Mouse (Mus musculus) forebrain, embryonic 14.5 days (tissue): ENCODE data around the gene Dexi. TPM values are rescaled to one million over a fixed set of nuclear protein-coding genes. Genes with fewer than 3 reads are reported as not detected.

ENCODE experiments used
- ATAC-seq: fragments of 200-750 bp; cut with Nextera tagmentation; 2 replicates; pipeline ENCODE4 v1.8.0; 2017; ENCODE audit warnings: mild to moderate bottlenecking, moderate library complexity
- DNase-seq: peaks from one replicate; pipeline ENCODE4 v3.0.0-alpha.2; 2015; ENCODE audit warnings: low spot score
- H3K27ac ChIP-seq: fragments of 300-500 bp; sonication (generic); 2 replicates; pipeline ENCODE4 v1.5.1; 2014; ENCODE audit warnings: low read depth, mild to moderate bottlenecking, control low read depth, low read length, moderate library complexity
- H3K27me3 ChIP-seq: fragments of 300-500 bp; sonication (generic); replicated peaks from 2 replicates; pipeline ENCODE4 v1.6.1; 2014; ENCODE audit warnings: low read length, control low read depth, mixed read lengths; ENCODE audit not compliant: control insufficient read depth, insufficient read depth
- H3K36me3 ChIP-seq: fragments of 300-500 bp; sonication (generic); 2 replicates; pipeline ENCODE4 v1.6.1; 2014; ENCODE audit warnings: low read length, control low read depth; ENCODE audit not compliant: control insufficient read depth, insufficient read depth
- H3K4me1 ChIP-seq: fragments of 300-500 bp; sonication (generic); 2 replicates; pipeline ENCODE4 v1.6.1; 2014; ENCODE audit warnings: antibody characterized with exemption, low read length, control low read depth; ENCODE audit not compliant: control insufficient read depth, insufficient read depth
- H3K4me2 ChIP-seq: fragments of 300-500 bp; sonication (generic); 2 replicates; pipeline ENCODE4 v1.6.1; 2014; ENCODE audit warnings: mild to moderate bottlenecking, control low read depth, low read length
- H3K4me3 ChIP-seq: fragments of 300-500 bp; sonication (generic); 2 replicates; pipeline ENCODE4 v1.5.1; 2014; ENCODE audit warnings: low read depth, low read length, control low read depth
- H3K9ac ChIP-seq: fragments of 300-500 bp; sonication (generic); 2 replicates; pipeline ENCODE4 v1.6.1; 2014; ENCODE audit warnings: mild to moderate bottlenecking, low read length, control low read depth, moderate library complexity
- H3K9me3 ChIP-seq: fragments of 300-500 bp; sonication (generic); replicated peaks from 2 replicates; pipeline ENCODE4 v1.6.1; 2016; ENCODE audit warnings: low read length, control low read depth, mixed read lengths; ENCODE audit not compliant: control insufficient read depth
- WGBS: fragments of 180-500 bp; shearing (Covaris S2); extraction: QIAGEN DNeasy Blood & Tissue Kit; methylation state at CpG from one replicate; pipeline ENCODE4 v1.1.7; 2014; 5-methylcytosine and 5-hydroxymethylcytosine counted together
- polyA plus RNA-seq: library from polyadenylated mRNA; unstranded; fragments of >200 nt; fragmentation: Nextera tagmentation; extraction: Ambion mirVana; gene quantifications from 2 replicates; pipeline ENCODE4 v1.2.1, GENCODE M21; 2014

Gene Dexi
- polyA plus RNA-seq, 1 experiment from 2014 or later = 21.6 TPM

DNA sequence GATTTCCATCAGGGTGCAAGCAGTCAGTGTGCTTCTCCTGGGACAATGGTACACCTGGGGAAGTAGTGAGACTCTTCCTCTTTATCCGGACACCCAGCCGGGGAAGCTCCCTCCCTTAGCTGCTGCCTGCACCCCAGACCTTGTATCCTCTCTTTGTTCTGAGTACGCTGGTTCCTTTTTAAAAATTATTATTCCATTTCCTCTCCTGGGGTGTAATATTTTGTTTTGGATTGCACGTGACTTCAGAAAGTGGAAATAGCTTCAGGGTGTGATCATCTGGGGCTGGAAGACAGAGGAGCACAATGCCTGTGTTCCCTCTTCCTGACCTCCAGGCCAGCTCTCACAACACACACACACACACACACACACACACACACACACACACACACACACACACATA is 60.5 kb downstream of the Dexi start:
- DNase-seq = no peak
- Histone ChIP-seq H3K27ac (no peak overlapping the region), H3K4me3 (no peak overlapping the region), H3K9ac (no peak overlapping the region), H3K4me2 (no peak overlapping the region), H3K9me3 (no peaks in the 10 kb centered on the region), H3K27me3 (no peaks in the 10 kb centered on the region), H3K4me1 (no peaks in the 10 kb centered on the region), H3K36me3 (no peaks in the 10 kb centered on the region)
- no peak for ATAC-seq
- WGBS = 66% methylated on average over 4 of the region's 4 CpGs

DNA sequence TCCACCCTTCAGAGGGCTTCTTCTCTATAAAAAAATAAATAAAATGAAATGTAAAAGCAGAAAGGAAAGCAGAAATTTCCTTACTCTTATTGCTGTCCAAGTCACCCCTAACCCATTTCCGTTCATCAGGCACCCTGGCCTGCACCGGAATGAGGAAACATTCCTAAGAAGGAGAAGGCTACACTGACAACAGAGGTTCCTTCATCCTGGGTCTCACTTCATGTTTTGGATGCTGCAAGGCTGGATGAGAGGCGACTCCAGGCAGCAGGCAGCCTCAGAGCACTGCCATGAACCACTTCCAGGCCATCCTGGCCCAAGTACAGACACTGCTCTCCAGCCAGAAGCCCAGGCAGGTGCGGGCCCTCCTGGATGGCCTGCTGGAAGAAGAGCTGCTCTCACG is 63.0 kb downstream of the Dexi start, which contains the start of gene Ciita:
Gene Ciita (plus strand): TSS at position 203 of the 400 bp plus-strand sequence.
- Histone ChIP-seq H3K36me3 (no peaks in the 10 kb centered on the region), H3K4me2 (no peak within 1 kb of the TSS), H3K27ac (no peak within 1 kb of the TSS), H3K9ac (no peak within 1 kb of the TSS), H3K9me3 (no peaks in the 10 kb centered on the region), H3K4me3 (no peak within 1 kb of the TSS), H3K4me1 (no peaks in the 10 kb centered on the region), H3K27me3 (no peaks in the 10 kb centered on the region)
- DNase-seq = no peak
- 79% methylated on average over 5 of the region's 5 CpGs for WGBS
- ATAC-seq = no peak

DNA sequence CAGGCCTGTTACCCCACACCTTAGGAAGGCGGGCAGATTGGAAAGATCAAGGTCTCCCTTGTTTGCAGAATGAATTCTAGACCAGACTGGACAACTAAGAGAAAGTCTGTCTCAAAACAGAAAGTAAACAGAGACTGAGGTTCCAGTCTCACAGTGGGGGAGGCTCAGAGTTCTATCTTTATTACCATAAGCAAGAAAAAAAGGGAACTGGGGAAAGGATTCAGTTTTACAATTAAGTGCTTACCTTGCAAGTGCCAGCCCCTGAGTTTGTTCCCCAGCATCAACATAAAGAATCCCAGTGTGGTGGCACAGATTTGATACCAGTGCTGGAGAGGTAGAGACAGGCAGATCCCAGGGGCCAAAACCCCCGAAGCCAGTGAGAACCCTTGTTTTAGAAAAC is 66.9 kb downstream of the Dexi start:
- Histone ChIP-seq H3K36me3 (no peaks in the 10 kb centered on the region), H3K4me3 (no peak overlapping the region), H3K4me1 (no peaks in the 10 kb centered on the region), H3K4me2 (no peak overlapping the region), H3K27ac (no peak overlapping the region), H3K9ac (no peak overlapping the region), H3K27me3 (no peaks in the 10 kb centered on the region), H3K9me3 (no peaks in the 10 kb centered on the region)
- 66% methylated on average over 2 of the region's 2 CpGs for WGBS
- no peak for DNase-seq
- ATAC-seq = no peak

DNA sequence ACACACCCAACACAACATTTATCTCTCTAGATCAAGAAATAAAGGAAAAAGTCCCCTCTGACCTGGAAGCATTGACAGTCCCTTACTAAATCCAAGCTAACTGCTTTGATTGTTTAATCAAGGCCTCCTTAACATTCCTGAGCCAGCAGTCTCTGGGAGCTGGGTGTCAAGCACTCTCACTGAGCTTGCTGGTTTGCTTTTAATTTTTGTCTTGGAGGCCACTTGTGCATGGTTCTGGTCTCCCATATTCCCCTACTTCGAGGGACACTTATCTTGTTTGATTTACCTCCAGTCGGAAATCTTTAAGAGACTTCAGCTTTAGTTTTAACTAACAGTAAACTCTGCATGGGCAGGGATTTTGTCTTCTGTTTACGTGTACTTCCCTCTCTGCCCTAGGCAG is 67.9 kb downstream of the Dexi start:
- no peak overlapping the region for H3K9ac ChIP-seq
- no peak overlapping the region for H3K4me3 ChIP-seq
- no peaks in the 10 kb centered on the region for H3K9me3 ChIP-seq
- H3K27me3 ChIP-seq = no peaks in the 10 kb centered on the region
- WGBS = 75% methylated on average over 3 of the region's 3 CpGs
- H3K27ac ChIP-seq = no peak overlapping the region
- no peak overlapping the region for H3K4me2 ChIP-seq
- H3K4me1 ChIP-seq = no peaks in the 10 kb centered on the region
- H3K36me3 ChIP-seq = no peaks in the 10 kb centered on the region
- DNase-seq (no peak), ATAC-seq (no peak)

DNA sequence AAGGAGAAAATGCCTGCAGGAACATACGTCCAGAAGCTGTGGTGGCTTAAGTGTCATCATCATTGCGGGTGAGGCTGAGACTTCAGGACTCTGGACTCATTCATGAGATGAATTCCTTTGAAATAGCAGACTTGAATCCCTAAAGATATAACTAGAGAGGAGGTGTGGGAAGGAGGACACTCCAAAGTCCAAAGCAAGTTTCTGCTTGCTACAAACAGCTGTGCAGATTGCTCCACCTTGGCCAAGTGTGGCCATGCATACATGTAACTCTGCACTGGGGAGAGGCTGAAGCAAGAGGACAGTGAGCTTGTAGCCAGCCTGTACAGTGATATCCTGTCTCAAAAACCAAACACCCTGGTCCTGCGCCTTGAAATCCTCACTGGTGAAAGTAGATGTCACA is 70.9 kb downstream of the Dexi start:
- Histone ChIP-seq H3K4me2 (no peak overlapping the region), H3K4me3 (no peak overlapping the region), H3K36me3 (no peaks in the 10 kb centered on the region), H3K27ac (no peak overlapping the region), H3K27me3 (no peaks in the 10 kb centered on the region), H3K9me3 (no peaks in the 10 kb centered on the region), H3K9ac (no peak overlapping the region), H3K4me1 (no peaks in the 10 kb centered on the region)
- 90% methylated on average over 3 of the region's 3 CpGs for WGBS
- DNase-seq (no peak), ATAC-seq (no peak)

DNA sequence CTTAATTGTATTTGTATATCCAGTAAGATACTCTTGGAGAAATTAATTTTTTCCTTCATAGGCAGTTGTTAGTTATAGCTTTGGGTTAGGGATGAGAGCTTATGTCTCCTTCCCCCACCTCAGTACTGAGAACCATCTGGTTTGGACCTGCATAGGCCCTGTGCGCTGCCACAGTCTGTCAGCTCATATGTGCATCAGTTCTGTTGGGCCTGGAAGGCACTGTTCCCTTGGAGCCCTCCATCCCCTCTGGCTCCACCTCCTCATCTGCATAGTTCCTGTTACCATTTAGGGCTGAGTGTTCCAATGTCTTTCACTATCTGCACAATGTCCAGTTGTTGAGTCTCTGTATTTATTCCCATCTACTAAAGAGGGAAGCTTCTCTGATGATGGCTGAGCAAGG is 74.7 kb downstream of the Dexi start:
- Histone ChIP-seq H3K27ac (no peak overlapping the region), H3K4me2 (no peak overlapping the region), H3K9me3 (no peaks in the 10 kb centered on the region), H3K36me3 (no peaks in the 10 kb centered on the region), H3K4me1 (no peaks in the 10 kb centered on the region), H3K4me3 (no peak overlapping the region), H3K27me3 (no peaks in the 10 kb centered on the region), H3K9ac (no peak overlapping the region)
- ATAC-seq = no peak
- WGBS = 64% methylated on average over 1 of the region's 1 CpGs
- peak; percentile 11 for DNase-seq

DNA sequence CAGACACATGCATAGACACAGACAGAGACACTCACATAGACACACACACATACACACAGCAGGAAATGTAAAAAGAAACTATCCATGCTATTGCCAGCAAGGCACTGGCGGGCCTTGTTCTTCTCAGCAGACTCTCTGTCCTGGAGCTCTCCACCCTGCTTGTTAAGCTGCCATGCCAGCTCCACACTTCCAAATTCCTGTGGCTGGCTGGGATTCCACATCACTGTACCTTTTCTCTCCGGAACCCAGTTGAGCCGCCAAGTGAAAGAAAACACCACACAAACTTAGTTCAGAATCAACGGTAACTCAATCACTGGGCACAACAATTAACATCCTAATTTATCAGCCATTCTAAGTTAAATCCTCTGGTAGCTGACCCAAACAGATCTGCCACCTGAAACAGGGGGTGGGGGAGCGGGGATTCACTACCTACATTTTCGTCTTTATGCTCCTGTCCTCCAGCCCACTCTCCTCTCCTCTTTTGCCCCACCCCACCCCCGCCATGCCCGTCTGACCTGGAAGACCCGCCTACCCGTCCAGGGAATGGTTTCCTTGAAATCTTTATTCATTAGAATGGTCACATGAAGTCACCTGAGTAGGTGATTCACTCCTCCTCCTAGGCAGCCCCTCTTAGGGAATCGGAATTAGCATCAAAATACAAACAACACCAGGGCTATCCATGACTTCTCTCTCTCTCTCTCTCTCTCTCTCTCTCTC is 75.3 kb downstream of the Dexi start:
- Histone ChIP-seq H3K9ac (no peak overlapping the region), H3K36me3 (no peaks in the 10 kb centered on the region), H3K27me3 (no peaks in the 10 kb centered on the region), H3K27ac (no peak overlapping the region), H3K4me1 (no peaks in the 10 kb centered on the region), H3K4me3 (no peak overlapping the region), H3K4me2 (no peak overlapping the region), H3K9me3 (no peaks in the 10 kb centered on the region)
- 35% methylated on average over 11 of the region's 11 CpGs for WGBS
- ATAC-seq (no peak), DNase-seq (no peak)

DNA sequence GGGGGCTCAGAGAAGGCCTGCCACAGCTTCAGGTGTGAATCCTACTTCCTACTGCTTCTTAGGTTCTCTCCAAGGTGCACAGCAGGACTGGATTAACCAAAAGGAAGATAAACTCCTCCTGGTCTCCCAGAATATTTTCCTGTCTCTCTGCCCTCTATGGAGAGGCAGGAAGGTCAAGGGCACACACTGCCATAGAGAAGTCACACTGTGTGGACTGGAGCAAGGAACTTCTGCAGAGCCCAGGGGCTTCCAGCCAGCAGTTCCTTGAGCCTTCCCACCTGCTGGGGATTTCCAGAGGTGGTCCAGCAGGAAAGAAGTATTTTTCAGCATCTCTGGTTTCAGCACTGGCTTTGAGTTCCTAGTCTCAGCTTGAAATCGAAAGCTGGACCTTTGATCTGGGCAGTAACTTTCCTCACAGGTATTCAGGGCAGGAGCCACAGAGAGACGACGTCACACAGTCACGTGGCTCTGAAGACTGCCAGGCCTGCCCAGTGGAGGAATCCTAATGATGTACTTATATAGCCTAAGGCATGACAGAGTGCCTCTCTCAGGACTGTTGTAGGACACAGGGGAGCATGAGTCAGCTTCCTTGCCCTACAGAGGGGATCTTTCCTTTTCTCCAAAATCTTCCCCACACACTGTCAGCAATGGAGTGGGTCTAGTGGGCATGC is 77.7 kb downstream of the Dexi start:
- Histone ChIP-seq H3K4me3 (no peak overlapping the region), H3K4me1 (no peaks in the 10 kb centered on the region), H3K9me3 (no peaks in the 10 kb centered on the region), H3K4me2 (no peak overlapping the region), H3K36me3 (no peaks in the 10 kb centered on the region), H3K27me3 (no peaks in the 10 kb centered on the region), H3K9ac (no peak overlapping the region), H3K27ac (no peak overlapping the region)
- whole genome bisulfite sequencing = 33% methylated on average over 4 of the region's 4 CpGs
- ATAC-seq = no peak
- no peak for DNase-seq

DNA sequence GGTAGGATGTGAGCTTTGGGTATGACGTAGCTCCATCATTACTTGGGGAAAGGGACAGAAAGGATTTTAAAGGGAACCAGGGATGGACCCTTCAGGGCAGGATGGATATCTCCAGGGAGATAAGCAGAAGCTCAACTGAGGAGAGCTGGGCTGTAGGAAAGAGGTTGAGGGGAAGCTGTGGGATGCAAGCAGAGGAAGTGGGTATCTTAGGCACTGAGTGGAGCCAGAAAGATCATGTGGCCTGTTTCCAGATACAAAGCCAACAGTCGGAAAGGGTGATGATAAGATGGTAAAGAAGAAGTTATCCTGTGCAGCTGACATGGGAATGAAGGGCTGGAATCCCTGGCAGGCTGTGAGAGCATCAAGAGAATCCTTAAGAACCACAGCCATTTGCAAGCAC is 81.7 kb downstream of the Dexi start:
- WGBS = 87% methylated on average over 2 of the region's 2 CpGs
- no peak overlapping the region for H3K4me3 ChIP-seq
- H3K36me3 ChIP-seq = no peaks in the 10 kb centered on the region
- H3K27me3 ChIP-seq = no peaks in the 10 kb centered on the region
- H3K9me3 ChIP-seq = no peaks in the 10 kb centered on the region
- H3K4me2 ChIP-seq = no peak overlapping the region
- no peaks in the 10 kb centered on the region for H3K4me1 ChIP-seq
- no peak overlapping the region for H3K9ac ChIP-seq
- H3K27ac ChIP-seq = no peak overlapping the region
- DNase-seq (no peak), ATAC-seq (no peak)
